Mouse (Mus musculus) spleen, adult 2 months (tissue): ENCODE data around the gene Bmp8b.

Experiments used
- CTCF ChIP-seq: fragments of 200-500 bp; IDR thresholded peaks from 2 replicates; pipeline ENCODE4 v1.5.1; 2011; ENCODE audit warnings: mild to moderate bottlenecking, inconsistent platforms; ENCODE audit not compliant: insufficient read depth, insufficient read length, insufficient replicate concordance; ENCODE audit errors: extremely low read depth
- POLR2A ChIP-seq: fragments of 200-500 bp; IDR thresholded peaks from 2 replicates; pipeline ENCODE4 v1.6.1; 2011; ENCODE audit warnings: low read depth, low read length, inconsistent platforms

DNA sequence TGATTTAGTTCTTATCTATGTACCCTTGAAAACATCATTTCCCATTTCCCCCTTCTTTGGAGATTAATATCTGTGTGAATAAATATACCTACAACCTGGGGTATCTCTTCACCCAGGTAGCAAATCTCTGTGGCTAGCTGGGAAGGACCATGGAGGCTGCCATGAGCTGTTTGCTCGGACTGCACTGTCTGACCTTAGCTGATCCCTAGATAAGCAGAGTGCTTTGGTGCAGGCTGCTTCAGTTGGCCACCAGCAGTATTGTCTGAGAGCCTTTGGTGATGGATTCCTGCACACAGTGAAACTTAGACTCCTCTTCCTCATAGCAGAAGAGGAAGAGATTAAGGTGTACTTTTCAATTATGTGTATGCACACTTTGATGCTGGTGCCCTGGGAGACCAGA, 47.0 kb upstream of the Bmp8b start:
- TF ChIP-seq POLR2A = no peak
- no peak for TF ChIP-seq CTCF
